Mouse (Mus musculus) CH12.LX (cell line): ENCODE results near the gene Tanc2. TPM values are rescaled to one million over a fixed set of nuclear protein-coding genes. Genes with fewer than 3 reads are reported as not detected.

Experiments used
- DNase-seq: peaks from one replicate; pipeline ENCODE4 v3.0.0-alpha.2; 2013; ENCODE audit errors: extremely low read depth
- H3K27ac ChIP-seq: 2 replicates; pipeline ENCODE4 v1.5.1; 2012; ENCODE audit warnings: low read depth, mild to moderate bottlenecking, control low read depth, moderate library complexity; ENCODE audit not compliant: insufficient read depth
- H3K27me3 ChIP-seq: replicated peaks from 2 replicates; pipeline ENCODE3; 2012; ENCODE audit warnings: inconsistent platforms
- H3K36me3 ChIP-seq, 2 experiments: replicated peaks in 1 of 2; 2 replicates each; pipeline versions ENCODE3 to v1.6.1; 2012; ENCODE audit warnings: inconsistent platforms in 1 of 2, low read length in 1 of 2, mild to moderate bottlenecking in 1 of 2, mixed read lengths in 1 of 2, moderate library complexity in 1 of 2; ENCODE audit not compliant: control insufficient read depth in 1 of 2, insufficient read depth in 1 of 2
- H3K4me1 ChIP-seq, 2 experiments: 2 replicates each; pipeline ENCODE4 v1.6.1; 2012; ENCODE audit warnings: inconsistent platforms in 1 of 2, moderate library complexity in 1 of 2; ENCODE audit not compliant: insufficient read depth in 2 of 2, control insufficient read depth in 1 of 2
- H3K4me2 ChIP-seq: 2 replicates; pipeline ENCODE4 v1.6.1; 2012; ENCODE audit warnings: low read depth, mild to moderate bottlenecking, control low read depth; ENCODE audit not compliant: poor library complexity, insufficient read depth, severe bottlenecking
- H3K4me3 ChIP-seq, 3 experiments: fragments of 150-350 bp in 1 of 3; sonication (generic) in 1 of 3; replicated peaks in 1 of 3; 2 replicates each; pipeline versions ENCODE3 to v1.5.1; 2011 to 2012; ENCODE audit warnings: low read depth in 2 of 3, low read length in 2 of 3, mild to moderate bottlenecking in 2 of 3, moderate library complexity in 2 of 3, control low read depth in 1 of 3, improper control_type of control experiment in 1 of 3, inconsistent platforms in 1 of 3, mixed read lengths in 1 of 3; ENCODE audit not compliant: poor library complexity in 1 of 3
- H3K79me2 ChIP-seq: replicated peaks from 2 replicates; pipeline ENCODE4 v1.6.1; 2012; ENCODE audit warnings: mild to moderate bottlenecking, moderate library complexity; ENCODE audit not compliant: control insufficient read depth, poor library complexity, insufficient read depth, severe bottlenecking; ENCODE audit errors: extremely low read depth
- H3K9ac ChIP-seq: 2 replicates; pipeline ENCODE4 v1.6.1; 2012; ENCODE audit warnings: low read depth, mild to moderate bottlenecking, control low read depth, moderate library complexity; ENCODE audit not compliant: insufficient read depth
- H3K9me3 ChIP-seq: replicated peaks from 2 replicates; pipeline ENCODE3; 2012; ENCODE audit warnings: low read length, inconsistent platforms, mixed read lengths
- BHLHE40 ChIP-seq: IDR thresholded peaks from 2 replicates; pipeline ENCODE4 v1.6.1; 2011; ENCODE audit warnings: mild to moderate bottlenecking, low read depth, low read length, improper control_type of control experiment
- CHD2 ChIP-seq: IDR thresholded peaks from 2 replicates; pipeline ENCODE4 v1.6.1; 2011; ENCODE audit warnings: low read length, improper control_type of control experiment
- CTCF ChIP-seq, 2 experiments: IDR thresholded peaks in 1 of 2; conservative IDR thresholded peaks in 1 of 2; 2 replicates each; pipeline ENCODE4 v1.5.1; 2011 to 2012; ENCODE audit warnings: low read depth in 2 of 2, low read length in 2 of 2, improper control_type of control experiment in 1 of 2, inconsistent platforms in 1 of 2, mild to moderate bottlenecking in 1 of 2, moderate library complexity in 1 of 2
- E2F4 ChIP-seq: IDR thresholded peaks from 2 replicates; pipeline ENCODE4 v1.6.1; 2011; ENCODE audit warnings: low read depth, low read length, improper control_type of control experiment; ENCODE audit not compliant: insufficient replicate concordance
- ELF1 ChIP-seq: IDR thresholded peaks from 2 replicates; pipeline ENCODE4 v1.6.1; 2014; ENCODE audit warnings: low read depth, mild to moderate bottlenecking, inconsistent platforms, low read length, improper control_type of control experiment
- EP300 ChIP-seq: IDR thresholded peaks from 2 replicates; pipeline ENCODE4 v1.6.1; 2011; ENCODE audit warnings: low read length, improper control_type of control experiment
- ETS1 ChIP-seq: conservative IDR thresholded peaks from 2 replicates; pipeline ENCODE4 v1.6.1; 2012; ENCODE audit warnings: low read depth, mild to moderate bottlenecking, inconsistent platforms, low read length, improper control_type of control experiment, moderate library complexity
- IRF4 ChIP-seq: IDR thresholded peaks from 2 replicates; pipeline ENCODE4 v1.6.1; 2014; ENCODE audit warnings: low read depth, mild to moderate bottlenecking, inconsistent platforms, low read length, improper control_type of control experiment
- MAFK ChIP-seq: IDR thresholded peaks from 2 replicates; pipeline ENCODE4 v1.6.1; 2011; ENCODE audit warnings: low read length, improper control_type of control experiment; ENCODE audit not compliant: insufficient replicate concordance
- MAX ChIP-seq: IDR thresholded peaks from 2 replicates; pipeline ENCODE4 v1.6.1; 2011; ENCODE audit warnings: low read length, improper control_type of control experiment
- MAZ ChIP-seq: IDR thresholded peaks from 2 replicates; pipeline ENCODE4 v1.6.1; 2012; ENCODE audit warnings: low read depth, mild to moderate bottlenecking, inconsistent platforms, low read length, improper control_type of control experiment, moderate library complexity
- MYC ChIP-seq: IDR thresholded peaks from 2 replicates; pipeline ENCODE4 v1.6.1; 2011; ENCODE audit warnings: low read depth, mild to moderate bottlenecking, improper control_type of control experiment, low read length
- NELFE ChIP-seq: IDR thresholded peaks from 2 replicates; pipeline ENCODE4 v1.6.1; 2011; ENCODE audit warnings: low read depth, low read length, improper control_type of control experiment
- PAX5 ChIP-seq: IDR thresholded peaks from 2 replicates; pipeline ENCODE4 v1.6.1; 2012; ENCODE audit warnings: low read length, inconsistent platforms, mixed read lengths
- RCOR1 ChIP-seq: conservative IDR thresholded peaks from 2 replicates; pipeline ENCODE4 v1.6.1; 2012; ENCODE audit warnings: low read depth, mild to moderate bottlenecking, inconsistent platforms, low read length, improper control_type of control experiment
- SIN3A ChIP-seq: IDR thresholded peaks from 2 replicates; pipeline ENCODE4 v1.6.1; 2012; ENCODE audit warnings: low read length, improper control_type of control experiment, inconsistent platforms
- TCF12 ChIP-seq: IDR thresholded peaks from 2 replicates; pipeline ENCODE4 v1.6.1; 2014; ENCODE audit warnings: low read depth, mild to moderate bottlenecking, inconsistent platforms, low read length, improper control_type of control experiment
- UBTF ChIP-seq: IDR thresholded peaks from 2 replicates; pipeline ENCODE4 v1.6.1; 2012; ENCODE audit warnings: low read depth, mild to moderate bottlenecking, inconsistent platforms, low read length, improper control_type of control experiment, moderate library complexity
- USF1 ChIP-seq: IDR thresholded peaks from 2 replicates; pipeline ENCODE4 v1.6.1; 2014; ENCODE audit warnings: low read depth, mild to moderate bottlenecking, inconsistent platforms, low read length, improper control_type of control experiment
- ZKSCAN1 ChIP-seq: IDR thresholded peaks from 2 replicates; pipeline ENCODE4 v1.6.1; 2012; ENCODE audit warnings: low read depth, inconsistent platforms, low read length, improper control_type of control experiment, borderline replicate concordance
- ZNF384 ChIP-seq: IDR thresholded peaks from 2 replicates; pipeline ENCODE4 v1.6.1; 2012; ENCODE audit warnings: low read depth, low read length, improper control_type of control experiment, inconsistent platforms
- dilution Hi-C: fragments of 300-500 bp; cut with MboI; formaldehyde crosslinking; loops from 2 replicates; pipeline ENCODE4 v1.14.3; 2020; ENCODE audit warnings: low sequenced_read_pairs; ENCODE audit not compliant: extremely low pct_unique_long_range_greater_than_20kb, extremely low pct_ligation_motif_present
- in situ Hi-C: fragments of 300-500 bp; cut with MboI; formaldehyde crosslinking; loops from 3 replicates; pipeline ENCODE4 v1.14.3; 2019; ENCODE audit warnings: low sequenced_read_pairs, low pct_ligation_motif_present, low pct_unique_long_range_greater_than_20kb, mixed read lengths
- polyA plus RNA-seq: library from polyadenylated mRNA; unstranded; fragments of >175 nt; gene quantifications from 2 replicates; pipeline ENCODE4 v1.2.1, GENCODE M21; 2012; ENCODE audit warnings: low read depth; ENCODE audit not compliant: insufficient read length
- total RNA-seq, 2 experiments: library from RNA; depleted of rRNA; stranded (reverse); fragments of 300-350 nt in 1 of 2; fragments of >200 nt in 1 of 2; gene quantifications; 2 replicates each; pipeline ENCODE4 v1.2.3; 2012 to 2014

Tanc2 gene
- total and polyA plus RNA-seq, 3 experiments, result 2.6 to 10.4 (median 3.2) TPM

DNA sequence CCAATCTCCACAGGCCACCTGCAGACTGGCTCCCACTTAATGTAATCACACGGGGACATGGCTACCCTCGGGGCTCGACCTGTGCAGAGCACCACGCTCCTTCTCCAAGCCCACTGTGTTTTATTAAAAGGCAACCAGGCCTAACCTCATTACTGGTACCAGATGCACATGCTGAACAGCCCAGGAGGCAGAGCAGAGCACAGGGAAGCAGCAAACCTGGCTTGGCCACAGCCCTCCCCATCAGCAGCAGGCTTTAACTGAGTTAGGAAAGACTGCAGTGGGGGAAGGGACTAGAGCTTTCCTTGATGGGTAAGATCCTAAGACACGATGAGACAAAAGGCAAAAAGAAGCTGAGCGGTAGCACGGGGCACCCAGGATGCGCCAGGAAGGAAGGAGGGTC is 352.2 kb downstream of the Tanc2 start:
- Histone ChIP-seq H3K27me3 (peaks cover 98% of the 10 kb centered on the region), H3K9ac (no peak overlapping the region), H3K4me3 (no peak overlapping the region), H3K79me2 (no peaks in the 10 kb centered on the region), H3K4me2 (no peak overlapping the region), H3K9me3 (no peaks in the 10 kb centered on the region), H3K36me3 (no peaks in the 10 kb centered on the region), H3K27ac (no peak overlapping the region), H3K4me1 (peaks cover 2 to 3% of the 10 kb centered on the region in 2 experiments; a peak in 1 of 4 replicates)
- dilution Hi-C loops (loop anchor here (25.0 kb wide), 1 partner anchor 120 kb away; the partner anchor contains the start of gene Taco1), in situ Hi-C loops (no loop called here)
- DNase-seq, result no peak
- TF ChIP-seq PAX5 (no peak), USF1 (no peak), MYC (no peak), ZKSCAN1 (no peak)

DNA sequence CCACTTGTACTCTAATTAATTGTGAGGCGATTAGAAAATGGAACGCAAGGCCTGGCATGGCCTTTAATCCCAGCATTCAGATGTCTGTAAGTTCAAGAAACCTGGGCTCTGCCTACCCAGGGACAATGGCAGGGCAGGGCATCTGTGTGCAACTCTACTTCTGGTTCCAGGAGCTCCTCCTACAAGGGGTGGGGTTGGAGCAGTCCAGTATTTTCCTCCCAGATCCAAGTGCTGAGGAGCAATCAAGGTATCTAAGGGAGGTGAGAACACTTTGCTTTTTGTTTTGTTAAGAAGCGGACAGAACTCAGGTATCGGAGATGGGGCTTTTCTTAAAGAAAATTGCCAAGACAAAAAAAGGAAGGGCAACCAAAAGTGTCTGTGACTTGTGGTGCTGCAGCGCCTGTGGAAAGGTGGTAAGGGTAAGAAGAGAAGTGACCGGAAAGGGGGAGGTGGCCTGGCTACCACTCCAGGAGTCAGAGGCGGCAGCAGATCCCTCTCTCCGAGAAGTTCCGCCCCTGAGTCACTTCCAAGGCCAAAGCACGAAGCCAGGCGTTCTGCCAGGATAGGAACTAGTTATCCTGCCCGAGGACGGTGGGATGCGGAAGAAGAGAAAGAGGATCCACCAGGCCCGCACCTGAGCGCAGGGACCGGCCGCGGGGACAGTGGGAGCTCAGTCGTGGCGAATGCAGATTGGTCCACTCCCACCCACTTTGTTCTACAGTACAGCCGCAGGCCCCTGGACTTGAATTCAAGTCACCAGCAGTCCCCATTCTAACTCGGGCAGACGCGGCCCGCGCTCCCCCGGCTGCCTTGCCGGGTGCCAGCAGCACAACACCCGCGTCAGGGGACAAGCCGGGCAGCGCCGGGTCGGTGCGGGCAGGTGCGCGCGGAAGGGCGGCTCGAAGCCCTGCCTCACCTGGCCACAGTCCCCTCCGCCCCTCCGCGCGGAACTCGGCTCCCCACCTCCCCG is 353.6 kb downstream of the Tanc2 start:
- Histone ChIP-seq H3K27me3 (peaks cover 96% of the 10 kb centered on the region), H3K79me2 (no peaks in the 10 kb centered on the region), H3K9me3 (no peaks in the 10 kb centered on the region), H3K9ac (peak overlapping the region; percentile 31; the same call in 1 of the 2 replicates), H3K4me3 (peak overlapping the region; percentile 30 to 72 (median 47)), H3K36me3 (no peaks in the 10 kb centered on the region), H3K4me2 (peak overlapping the region; percentile 55), H3K4me1 (peaks cover 2 to 3% of the 10 kb centered on the region in 2 experiments; a peak in 1 of 4 replicates), H3K27ac (no peak overlapping the region)
- no peak for DNase-seq
- TF ChIP-seq BHLHE40, result no peak
- 0 out of 2 replicates have a peak, but pooled peaks have one; percentile 67 for TF ChIP-seq UBTF
- dilution Hi-C loops, result loop anchor here (25.0 kb wide), 1 partner anchor 119 kb away; the partner anchor contains the start of gene Taco1
- in situ Hi-C loops, result no loop called here

DNA sequence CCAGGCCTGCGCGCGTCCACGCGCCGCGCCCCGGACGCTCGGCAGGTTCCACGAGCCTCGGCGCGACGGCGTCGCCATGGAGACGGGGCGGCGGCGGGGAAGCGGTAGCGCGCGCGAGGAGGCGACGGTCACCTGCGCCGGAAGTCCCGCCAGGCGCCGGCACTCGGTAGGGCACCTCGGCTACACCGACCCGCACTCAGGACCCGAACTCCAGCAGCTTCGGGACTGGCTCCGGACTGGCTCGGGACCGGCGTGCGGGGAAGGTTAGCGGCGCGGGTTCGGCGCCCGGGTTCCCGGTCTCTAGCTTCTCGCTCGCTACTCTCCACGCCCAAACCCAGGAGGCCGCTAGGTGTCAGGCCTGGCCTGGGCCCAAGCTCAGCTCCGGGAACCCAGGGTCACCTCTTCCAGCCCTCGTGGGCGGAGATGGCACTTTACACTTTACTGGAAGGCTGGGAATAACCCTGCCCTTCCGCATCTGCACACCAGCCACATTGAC is 354.4 kb downstream of the Tanc2 start:
- no peak overlapping the region for H3K27ac ChIP-seq
- peak overlapping the region; percentile 55; the same call in 1 of the 2 replicates for H3K4me2 ChIP-seq
- H3K4me1 ChIP-seq, result peaks cover 2 to 3% of the 10 kb centered on the region in 2 experiments; a peak in 1 of 4 replicates
- no peaks in the 10 kb centered on the region for H3K9me3 ChIP-seq
- peak overlapping the region; percentile 35 to 72 (median 47) for H3K4me3 ChIP-seq
- no peaks in the 10 kb centered on the region for H3K36me3 ChIP-seq
- peaks cover 93% of the 10 kb centered on the region for H3K27me3 ChIP-seq
- in situ Hi-C loops (no loop called here), dilution Hi-C loops (loop anchor here (25.0 kb wide), 1 partner anchor 118 kb away; the partner anchor contains the start of gene Taco1)
- H3K79me2 ChIP-seq, result no peaks in the 10 kb centered on the region
- H3K9ac ChIP-seq, result peak overlapping the region; percentile 31; the same call in 1 of the 2 replicates
- DNase-seq, result peak; percentile 17
- TF ChIP-seq BHLHE40 (peak; percentile 31; the same call in 1 of the 2 replicates), ZKSCAN1 (no peak), IRF4 (0 out of 2 replicates have a peak, but pooled peaks have one; percentile 6), MAFK (no peak), MAZ (0 out of 2 replicates have a peak, but pooled peaks have one; percentile 9), SIN3A (peak; percentile 57), ETS1 (no peak), ZNF384 (no peak), MYC (no peak), TCF12 (no peak), CTCF (conservative IDR thresholded peaks at IDR 0.05 in 1 of 2, IDR thresholded peaks at IDR 0.05 in 1 of 2; ENCODE audit: low read depth in 2 of 2, low read length in 2 of 2) (peak in 1 of 2 experiments; percentile 62; a peak in 2 of 4 replicates), EP300 (no peak), ELF1 (peak; percentile 73), PAX5 (no peak), MAX (no peak), E2F4 (no peak), CHD2 (no peak), NELFE (no peak), RCOR1 (no peak)
